Mouse (Mus musculus) myocyte (in vitro differentiated cells): ENCODE data around the gene Slc30a4.

Experiments used
- POLR2A ChIP-seq: IDR thresholded peaks from one replicate; pipeline ENCODE4 v1.6.1; 2011; ENCODE audit warnings: low read depth, mild to moderate bottlenecking, control low read depth, moderate library complexity; ENCODE audit not compliant: insufficient read length
- POLR2AphosphoS2 ChIP-seq: IDR thresholded peaks from one replicate; pipeline ENCODE4 v1.6.1; 2011; ENCODE audit warnings: low read depth, control low read depth; ENCODE audit not compliant: insufficient read length
- USF1 ChIP-seq: IDR thresholded peaks from one replicate; pipeline ENCODE4 v1.6.1; 2011; ENCODE audit warnings: low read depth, mild to moderate bottlenecking, control low read depth, moderate library complexity

- TF ChIP-seq POLR2A (no peak), USF1 (no peak), POLR2AphosphoS2 (no peak)
Observed at GRCm38 (mm10) chr2:122656767-122657166, 45.7 kb downstream of the Slc30a4 start.
